Mouse (Mus musculus) ES-CJ7 (cell line): ENCODE measurements around the gene Wnk2.

ENCODE experiments used
- DNase-seq: peaks from one replicate; pipeline ENCODE4 v3.0.0; 2011; ENCODE audit warnings: low read depth, low spot score

Gene Wnk2

DNA sequence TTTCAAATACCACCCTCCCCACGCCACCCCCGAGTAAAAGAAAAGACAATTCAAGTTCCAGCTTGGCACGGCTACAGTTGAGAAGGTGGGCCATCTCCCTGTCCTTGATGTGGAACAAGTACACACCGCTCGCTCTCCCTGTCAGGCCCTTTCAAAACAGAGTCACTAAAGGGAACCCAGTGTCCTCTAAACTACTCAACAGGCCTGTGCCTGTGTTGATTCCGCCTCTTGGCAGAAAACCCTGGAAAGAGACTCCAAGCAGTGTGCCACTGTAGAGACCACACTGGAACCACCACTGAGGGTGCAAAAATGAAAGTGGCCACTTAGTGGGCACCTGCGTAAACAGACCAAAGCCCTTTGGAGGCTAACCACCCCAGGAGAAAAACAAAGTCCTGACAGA is 4.5 kb downstream of the Wnk2 start:
- DNase-seq = no peak

DNA sequence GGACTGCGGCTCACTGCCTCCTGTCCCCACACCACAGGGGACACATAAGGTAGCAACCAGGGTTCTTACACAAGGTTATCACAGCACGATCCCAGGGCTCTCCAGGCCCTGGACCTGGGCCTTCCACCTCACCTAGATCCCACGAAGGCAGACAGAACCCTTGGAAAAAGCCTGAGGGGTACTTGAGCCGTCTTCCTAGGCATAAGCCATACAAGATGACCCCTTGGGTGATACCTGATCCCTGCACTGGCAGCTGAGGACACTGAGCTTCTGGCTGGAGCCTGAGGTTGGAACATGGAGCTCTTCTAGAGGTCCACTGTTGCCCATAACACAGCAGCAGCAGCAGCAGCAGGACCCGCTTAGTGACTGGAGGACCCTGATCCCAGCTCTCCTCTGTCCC is 5.4 kb downstream of the Wnk2 start:
- no peak for DNase-seq

DNA sequence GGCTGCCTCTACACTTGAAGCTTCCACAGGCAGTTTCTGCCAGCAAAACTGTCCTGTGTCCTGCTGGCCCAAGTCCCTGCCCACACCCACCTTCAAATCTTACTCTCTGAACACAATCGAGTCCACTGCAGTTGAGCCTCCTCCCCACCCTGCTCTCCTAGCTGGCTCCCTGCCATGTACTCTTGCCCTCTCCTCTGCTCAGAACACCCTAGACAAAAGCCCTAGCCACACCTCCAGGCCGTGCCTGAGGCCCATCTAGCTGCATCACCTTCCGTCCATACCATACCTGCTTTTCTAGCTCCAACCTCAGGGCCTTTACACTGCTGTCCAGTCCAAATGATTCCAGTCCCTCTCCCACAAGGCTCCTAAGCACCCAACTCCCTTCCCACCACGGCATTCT is 7.2 kb downstream of the Wnk2 start:
- DNase-seq = no peak

DNA sequence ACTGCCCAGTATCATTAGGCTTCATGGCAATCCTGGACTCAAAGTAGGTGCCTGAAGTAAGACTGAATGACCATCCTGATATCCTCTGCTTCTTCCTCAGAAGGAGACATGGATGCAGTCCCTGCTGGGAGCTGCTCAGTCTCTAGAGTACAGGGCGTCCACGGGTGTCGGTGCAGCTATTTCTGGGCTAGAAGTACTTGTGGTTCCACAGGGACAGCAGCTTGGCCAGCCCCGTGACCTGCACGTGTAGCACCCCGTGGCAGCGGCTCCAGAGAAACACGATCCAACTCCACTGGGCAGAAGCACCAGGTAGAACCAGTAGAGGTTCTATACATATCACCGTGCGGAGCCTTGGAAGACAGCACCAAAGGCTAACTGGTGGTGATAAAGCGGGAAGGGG is 13.3 kb downstream of the Wnk2 start:
- DNase-seq = no peak

DNA sequence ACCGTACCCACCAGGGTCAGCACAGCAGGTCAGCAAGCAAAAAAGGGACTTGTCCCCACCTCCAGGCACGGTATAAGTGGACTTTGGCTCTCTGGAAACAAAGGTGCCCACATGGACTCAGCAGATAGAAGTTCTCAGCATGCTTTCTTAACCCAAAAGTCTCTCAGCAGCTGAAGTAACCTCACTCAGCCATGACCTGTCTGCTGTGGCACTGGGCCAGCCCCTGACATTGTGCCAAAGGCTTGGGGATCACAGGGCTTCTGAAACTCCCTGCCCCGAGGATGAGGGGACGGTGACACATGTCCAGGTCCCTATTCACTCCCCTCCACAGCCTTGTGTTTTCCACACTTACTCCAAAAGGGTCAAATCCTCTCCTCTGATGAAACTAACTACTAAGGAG is 14.7 kb downstream of the Wnk2 start:
- DNase-seq = no peak

DNA sequence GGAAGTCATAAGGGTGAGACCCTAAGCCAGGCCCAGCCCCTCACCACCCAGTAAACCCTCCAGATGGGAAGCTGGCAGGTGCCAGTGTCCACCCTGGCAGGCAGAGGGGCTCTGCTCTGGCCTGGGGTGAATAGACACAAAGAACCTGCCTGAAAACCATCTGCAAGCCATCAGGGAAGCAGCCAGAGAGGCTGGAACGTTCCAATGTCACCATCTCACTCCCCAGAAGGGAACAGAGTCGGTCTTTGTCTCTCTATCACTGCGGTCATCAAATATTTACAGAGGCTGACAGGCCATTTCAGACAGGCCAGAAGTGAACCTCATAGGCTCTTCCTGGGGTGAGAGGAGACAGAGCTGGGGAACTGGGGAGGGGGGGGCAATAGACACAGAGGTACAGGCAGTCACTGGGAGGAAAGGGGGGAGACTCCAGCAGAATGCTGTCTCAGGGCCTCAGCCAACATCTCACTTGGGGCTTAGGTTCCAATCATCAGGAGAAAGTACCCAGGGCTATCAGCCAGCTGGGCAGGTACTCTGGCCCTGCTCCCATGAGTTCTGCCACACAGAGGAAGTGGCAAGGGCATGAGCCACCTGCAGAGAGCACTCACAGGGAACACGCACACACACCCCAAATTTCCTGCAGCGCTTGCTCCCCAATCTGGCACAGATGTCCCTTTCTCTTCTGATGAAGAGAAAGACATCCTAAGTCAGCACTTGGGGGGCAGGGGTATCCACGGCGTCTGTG is 15.7 kb downstream of the Wnk2 start:
- DNase-seq = no peak

DNA sequence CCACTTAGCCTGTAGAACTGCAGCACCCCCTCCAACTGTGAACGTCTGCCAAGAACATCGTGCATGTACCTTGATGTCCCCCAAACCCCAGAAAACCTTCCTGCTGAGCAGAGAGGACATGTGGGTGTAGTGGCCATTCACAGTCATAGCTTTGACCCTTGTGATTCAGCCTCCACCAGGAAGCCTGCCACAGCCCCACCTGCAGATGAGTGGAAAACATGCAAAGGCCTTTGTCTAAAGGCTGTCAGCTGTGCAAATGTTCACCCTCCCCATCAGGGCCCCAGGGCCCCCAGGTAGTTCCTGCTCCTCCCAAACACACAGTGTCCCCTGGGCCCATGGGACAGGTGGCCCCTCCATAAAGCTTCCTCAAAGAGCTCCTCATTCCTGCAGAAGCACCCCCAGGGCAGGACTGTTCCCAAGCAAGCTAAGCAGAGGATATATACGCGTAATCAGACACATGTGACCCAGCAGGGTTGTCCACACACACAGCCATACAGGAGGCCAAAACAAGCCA is 16.4 kb downstream of the Wnk2 start:
- DNase-seq = no peak

DNA sequence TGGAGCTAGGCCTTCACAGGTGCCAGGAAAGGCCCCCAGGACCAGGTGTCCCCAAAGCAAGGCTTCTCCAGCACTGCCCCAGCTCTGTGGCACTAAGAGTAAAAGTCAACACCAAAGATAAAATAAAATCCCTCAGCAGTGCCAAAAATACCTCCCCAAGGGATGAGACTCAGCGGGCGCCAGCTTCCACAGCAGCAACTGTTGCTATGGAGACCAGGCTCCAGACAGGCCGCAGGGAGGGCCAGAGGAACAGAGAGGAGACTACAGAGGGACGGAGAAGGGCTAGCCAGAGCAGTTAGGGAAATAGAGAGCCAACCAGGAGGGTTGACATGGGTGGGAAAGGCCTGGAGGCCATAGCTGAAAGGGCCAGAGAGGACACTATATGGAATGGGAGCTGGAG is 18.0 kb downstream of the Wnk2 start:
- DNase-seq = no peak

DNA sequence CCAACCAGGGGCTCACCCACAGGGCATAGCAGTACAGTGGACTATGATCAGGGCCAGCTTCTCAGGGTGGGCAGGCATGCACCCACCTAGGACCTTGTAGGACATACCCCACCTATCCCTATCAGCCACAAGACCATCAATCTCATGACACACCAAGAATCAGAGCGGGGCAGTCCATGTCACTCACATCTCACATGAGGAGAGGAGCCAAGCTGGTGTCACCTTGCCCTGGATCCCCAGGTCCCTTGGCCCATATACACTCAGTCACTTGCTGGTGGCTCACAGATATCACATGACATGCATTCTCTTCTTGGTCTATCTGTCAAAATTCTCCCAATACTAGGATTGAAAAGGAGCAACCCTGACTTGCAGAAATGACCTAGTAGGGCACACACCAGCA is 18.7 kb downstream of the Wnk2 start:
- DNase-seq = no peak

DNA sequence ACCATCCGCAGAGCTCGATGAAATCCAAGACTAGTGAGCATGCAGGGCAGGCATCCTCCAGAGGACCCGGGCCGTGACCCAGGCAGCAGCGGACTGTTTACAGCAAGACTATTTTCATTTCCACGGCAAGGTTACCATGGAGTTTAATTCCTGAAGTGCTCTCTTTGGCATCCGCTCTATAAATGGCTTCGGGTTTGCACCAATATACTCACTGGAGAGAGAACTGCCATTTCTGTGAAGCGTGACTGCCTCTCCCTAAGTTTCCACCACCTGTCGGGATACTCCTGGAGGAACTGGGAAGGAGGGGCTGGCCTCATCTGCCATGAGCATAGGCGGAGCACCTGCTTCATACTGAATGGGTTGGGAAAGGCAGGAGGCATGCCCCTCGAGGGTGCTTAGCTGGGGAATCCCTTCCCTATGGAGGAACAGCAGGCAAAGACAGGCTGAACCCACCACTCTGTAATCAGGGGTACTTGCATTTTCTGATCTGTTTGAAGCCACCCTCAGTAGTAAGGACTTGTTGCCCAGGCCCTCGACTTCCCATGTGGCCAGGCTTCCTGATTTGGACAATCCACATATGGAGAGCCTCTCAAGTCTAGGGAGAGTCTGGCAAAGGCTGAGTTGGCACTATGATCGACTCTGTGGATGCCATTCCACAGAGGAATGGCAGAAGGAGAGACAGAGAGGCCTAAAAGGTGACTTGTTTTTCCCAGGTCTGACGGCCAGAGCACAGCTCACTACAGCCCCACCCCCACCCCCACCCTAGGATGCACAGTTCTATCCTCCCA is 19.8 kb downstream of the Wnk2 start:
- DNase-seq = no peak

DNA sequence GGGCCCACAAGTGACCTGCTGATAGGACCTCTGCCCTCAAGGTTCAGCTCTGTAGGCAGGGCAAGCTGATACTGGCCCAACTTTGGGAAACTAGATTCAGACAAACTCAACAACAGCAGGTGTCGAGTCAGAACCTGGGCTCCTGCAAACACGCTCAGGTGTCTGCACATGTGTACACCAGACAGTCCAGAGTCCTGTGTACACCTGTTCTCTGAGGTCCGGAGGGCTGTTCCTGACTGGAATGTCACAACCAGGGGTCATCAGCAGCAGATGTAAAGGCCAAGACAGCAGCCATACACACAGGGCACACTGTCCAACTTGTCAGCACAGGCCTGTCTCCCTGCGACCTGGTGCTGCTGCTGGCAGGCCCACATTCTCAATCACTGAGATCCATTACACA is 25.7 kb downstream of the Wnk2 start:
- DNase-seq = no peak

DNA sequence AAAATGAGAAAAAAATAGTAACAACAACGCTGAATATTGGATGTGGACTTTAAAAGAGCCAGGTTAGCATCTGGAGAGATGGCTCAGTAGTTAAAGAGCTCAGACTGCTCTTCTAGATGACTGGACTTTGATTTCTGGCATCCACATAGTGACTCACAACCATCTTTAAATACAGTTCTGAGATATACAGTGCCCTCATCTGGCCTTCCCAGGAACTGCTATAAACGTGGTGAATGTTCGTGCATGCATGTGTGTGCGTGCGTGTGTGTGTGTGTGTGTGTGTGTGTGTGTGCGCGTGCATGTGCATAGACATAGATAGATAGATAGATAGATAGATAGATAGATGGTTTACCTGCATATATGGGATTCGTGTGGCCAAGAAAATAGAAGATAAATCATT is 30.3 kb downstream of the Wnk2 start:
- peak; percentile 45 for DNase-seq

DNA sequence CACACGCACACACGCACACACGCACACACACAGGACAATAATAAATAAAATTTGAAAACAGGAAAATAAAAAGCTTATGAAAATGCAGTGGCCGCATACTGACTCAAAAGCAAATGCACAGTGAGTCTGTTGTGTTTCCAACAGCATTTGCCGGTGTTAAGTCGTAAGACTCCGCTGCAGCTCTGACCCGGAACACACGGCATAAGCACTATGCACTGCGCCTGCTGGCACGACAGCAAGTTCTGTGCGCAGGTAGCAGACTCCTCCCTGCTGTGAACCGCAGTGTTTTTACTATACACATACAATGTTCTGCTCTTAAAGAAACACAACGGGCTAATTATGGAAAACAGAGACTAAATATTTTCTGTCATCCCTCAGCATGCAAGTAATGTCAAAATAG is 32.9 kb downstream of the Wnk2 start:
- DNase-seq = no peak

DNA sequence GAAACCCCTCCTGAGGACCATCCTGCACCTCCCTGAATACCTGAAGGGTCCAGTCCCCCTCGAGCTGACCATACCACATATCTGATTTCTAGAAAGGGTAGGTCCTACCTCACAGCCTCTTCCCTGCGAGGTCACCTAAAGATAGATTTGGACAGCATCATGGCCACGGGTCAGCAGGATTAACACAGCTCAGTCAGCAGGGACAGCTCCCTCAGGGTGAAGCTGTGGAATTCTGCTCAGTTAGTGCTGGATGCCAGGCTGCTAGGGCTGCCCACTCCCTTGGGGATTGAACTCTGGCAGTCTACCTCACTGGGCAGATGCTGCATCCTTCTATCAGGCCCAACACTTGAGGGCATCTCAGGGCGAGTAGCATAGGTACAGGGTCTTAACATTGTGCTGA is 33.7 kb downstream of the Wnk2 start:
- no peak for DNase-seq

DNA sequence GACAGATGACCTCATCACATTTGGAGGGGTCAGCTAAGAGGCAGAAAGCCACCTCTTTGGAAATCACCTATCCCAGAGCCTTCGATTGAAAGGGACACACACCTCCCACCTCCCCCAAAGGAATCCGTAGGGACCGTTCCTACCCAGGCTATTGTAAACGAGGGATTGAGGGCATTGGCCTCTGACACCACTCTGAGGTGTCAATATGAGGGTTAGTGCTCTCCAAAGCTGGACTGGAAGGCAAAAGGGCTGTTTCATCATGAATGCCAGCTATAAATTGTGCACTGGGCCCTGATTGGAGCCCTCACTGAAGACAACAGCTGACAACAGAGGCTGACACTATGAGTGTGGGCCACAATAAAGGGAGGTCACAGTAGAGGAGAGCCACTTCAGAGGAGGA is 34.5 kb downstream of the Wnk2 start:
- no peak for DNase-seq

DNA sequence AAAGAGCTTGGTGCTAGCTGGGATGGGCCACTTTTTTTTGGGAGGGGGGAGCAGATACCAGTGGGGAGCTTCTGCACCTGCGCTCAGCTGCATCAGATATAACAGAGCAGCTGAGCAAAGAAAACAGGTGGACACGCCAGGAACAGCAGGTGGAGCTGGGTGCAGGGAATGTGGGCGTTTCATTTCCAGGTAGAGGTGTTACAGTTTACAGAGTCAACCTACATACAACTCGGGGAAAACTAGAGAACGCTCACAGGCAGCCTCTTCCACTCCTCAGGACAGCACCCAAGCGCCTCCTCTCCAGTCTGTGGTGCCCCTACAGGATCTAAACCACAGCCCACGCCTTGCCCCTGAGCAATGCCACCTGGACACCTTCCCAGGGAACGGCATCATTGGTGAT is 35.2 kb downstream of the Wnk2 start:
- DNase-seq = no peak

DNA sequence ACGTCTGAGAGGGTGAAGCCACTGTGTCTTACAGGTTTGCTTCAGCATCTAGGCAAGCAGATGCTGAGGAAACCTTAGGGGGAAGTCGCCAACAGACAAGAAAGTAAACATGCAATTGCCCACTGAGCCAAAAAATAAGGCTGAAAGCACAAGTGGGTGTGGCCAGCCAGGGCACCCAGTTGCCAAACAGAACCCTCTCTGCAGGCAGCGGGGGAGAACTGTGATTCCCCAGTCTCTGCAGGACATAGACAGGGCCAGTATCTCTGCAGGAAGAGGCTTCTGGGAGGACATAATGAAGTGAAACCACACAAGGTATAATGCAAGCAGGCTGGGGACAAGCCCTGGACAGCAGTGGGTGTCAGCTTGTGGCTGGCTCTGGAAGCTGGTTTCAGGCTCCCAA is 38.1 kb downstream of the Wnk2 start:
- no peak for DNase-seq

DNA sequence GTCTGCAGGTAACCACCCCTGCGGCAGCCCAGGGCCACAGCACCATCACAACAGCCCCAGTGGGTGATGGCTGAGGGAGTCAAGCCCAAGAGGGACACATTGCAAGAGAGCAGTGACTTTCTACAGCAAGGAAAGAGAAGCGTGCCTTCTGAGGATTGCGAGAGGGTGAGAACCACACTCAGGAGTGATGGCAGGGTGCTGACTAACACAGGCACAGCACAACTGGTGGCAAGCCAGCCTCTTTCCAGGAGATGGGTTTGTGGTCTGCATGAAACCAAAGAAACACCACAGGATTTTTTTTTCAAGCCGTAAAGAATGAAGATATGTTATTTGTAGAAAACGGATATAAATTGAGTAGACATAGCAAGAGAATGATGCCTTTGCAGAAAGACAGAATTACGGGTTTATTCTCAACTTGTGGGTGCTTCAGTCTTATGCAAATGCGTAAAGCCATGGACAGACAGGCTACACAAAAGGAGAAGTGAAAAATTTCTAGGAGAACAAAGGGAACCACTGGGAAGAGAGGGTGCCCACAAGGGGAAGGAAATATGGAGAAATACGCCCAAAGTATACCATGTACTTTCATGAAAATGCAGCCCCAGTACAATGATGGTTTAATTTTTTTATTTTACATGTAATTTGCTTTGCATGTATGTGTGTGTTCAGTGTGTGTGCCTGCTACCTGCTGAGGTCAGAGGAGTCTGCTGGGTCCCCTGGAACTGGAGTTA is 39.5 kb downstream of the Wnk2 start:
- DNase-seq = no peak

DNA sequence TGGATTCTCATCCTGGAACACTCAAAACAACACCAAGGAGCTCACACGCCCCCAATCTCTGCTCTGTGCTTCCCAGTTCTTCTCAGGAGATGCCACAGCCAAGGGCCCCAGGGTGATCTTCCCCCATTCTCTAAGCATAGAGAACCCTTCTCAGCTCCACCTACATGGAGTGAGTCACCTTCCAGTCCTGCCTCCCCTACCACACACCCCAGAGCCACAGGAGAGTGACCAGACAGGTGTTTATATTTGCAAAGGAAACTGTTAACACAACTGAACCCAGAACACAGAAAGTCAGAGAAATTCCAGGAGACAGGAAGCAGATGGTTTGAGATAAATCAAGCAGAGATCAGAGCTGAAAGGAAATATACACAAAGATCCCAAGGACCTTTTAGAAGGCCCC is 43.9 kb downstream of the Wnk2 start:
- DNase-seq = no peak

DNA sequence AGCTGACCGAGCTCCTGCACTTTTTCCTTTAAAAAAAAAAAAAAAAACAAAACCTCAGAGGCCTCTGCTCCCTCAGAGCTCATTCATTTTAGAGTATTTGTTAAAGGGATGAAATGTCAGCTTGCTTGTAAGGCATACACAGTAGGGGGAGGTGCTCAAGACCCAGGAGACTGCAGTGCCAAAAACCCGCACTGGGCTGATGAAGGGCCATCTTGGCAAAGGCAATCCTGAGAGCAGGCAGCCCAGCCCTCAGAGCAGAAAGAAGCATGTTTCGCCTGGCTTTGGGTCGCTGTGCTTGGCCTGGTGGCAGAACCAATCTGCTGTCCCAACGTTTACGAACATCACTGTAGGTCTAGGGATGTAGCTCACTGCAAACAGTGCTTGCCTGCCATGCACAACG is 44.6 kb downstream of the Wnk2 start:
- no peak for DNase-seq

DNA sequence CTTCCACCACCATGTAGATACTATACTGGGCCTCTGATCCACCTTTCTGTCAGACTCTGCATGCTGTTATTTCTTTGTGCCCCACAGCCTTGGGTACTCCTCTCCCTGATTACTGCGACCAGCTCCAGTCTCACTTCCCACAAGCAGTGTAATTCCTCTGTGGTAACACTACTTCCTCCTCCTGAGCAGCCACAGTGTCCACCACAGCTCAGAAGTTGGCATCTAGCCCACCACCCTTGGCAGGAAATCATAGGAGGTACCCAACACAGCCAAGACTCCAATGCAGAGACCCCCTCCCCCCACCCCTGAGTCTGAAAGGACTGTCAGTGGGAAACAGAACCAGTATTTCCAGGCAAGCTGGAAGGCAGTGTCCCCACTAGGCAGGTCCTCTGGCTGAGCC is 47.4 kb downstream of the Wnk2 start:
- no peak for DNase-seq

DNA sequence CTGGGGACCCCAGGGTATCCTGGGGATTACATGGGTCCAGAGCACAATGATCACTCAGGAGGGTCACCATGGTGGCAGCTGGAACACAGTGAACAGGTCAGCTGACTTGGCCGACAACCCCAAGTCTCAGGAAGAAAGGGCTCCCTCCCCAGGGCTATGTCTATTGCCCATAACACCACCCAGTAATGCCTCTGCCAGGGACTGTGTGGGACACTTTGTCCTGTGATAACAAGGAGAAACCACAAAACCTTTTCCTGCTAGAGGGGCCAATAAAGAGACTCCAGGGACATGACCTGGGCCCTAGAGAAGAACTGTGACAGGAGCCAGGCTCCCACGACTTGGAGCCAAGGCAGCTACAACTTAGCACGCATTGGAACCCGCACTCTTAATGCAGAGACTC is 51.0 kb downstream of the Wnk2 start:
- no peak for DNase-seq

DNA sequence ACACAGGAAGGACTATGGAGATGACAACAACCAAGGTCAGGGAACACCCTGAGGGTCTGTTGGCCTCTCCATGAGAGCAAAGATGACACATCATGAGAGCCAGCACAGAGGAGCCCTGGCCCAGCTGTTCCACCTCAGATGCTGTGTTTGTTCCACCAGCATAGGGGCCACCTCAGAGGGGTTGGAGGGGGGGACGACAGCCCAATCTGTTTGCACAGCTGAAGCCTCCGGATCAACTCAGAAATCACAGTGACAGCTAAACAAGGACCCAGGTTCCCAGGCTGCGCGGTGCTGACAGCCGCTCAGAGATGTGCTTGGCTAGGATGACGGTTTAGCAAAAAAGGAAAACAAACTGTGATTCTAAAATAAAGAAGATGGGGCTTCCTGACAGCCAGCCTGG is 53.1 kb downstream of the Wnk2 start:
- DNase-seq = no peak
